Mouse (Mus musculus): ENCODE data around the gene Dok7.

DNA sequence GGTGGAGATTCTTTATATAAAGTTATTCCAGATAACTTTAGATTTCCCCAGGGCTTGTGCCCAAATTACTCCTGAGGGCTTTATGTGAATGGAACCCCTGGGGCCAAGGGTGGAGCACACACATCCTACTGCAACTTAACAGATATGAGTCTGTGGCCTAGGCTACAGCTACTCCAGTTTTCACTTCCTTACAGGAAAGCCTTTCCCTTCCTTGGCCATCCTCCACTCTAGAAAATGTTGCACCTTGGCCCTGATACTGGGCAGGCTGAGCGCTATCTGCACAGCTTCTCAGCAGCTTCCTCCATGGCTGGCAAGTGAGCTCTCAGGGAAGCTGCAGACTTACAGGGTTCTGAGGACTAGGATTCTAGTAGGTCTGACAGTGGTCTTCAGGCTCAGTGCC lies 27.3 kb upstream of the Dok7 start:
- no peak for TF ChIP-seq CTCF (IDR thresholded peaks at IDR 0.05; ENCODE audit: borderline replicate concordance, insufficient read depth, low read length)
- TF ChIP-seq POLR2A (IDR thresholded peaks at IDR 0.05; ENCODE audit: low read depth, low read length), result no peak
